Mouse (Mus musculus) midbrain, postnatal 0 days (tissue): ENCODE results near the gene 1810010D01Rik. TPM values are rescaled to one million over a fixed set of nuclear protein-coding genes. Genes with fewer than 3 reads are reported as not detected.

Experiments used
- ATAC-seq: fragments of 200-750 bp; cut with Nextera tagmentation; 2 replicates; pipeline ENCODE4 v1.8.0; 2017; ENCODE audit warnings: moderate number of reproducible peaks, mild to moderate bottlenecking, moderate TSS enrichment, moderate library complexity; ENCODE audit not compliant: low FRiP score
- DNase-seq: peaks from one replicate; pipeline ENCODE4 v3.0.0-alpha.2; 2015; ENCODE audit warnings: low spot score
- H3K27ac ChIP-seq: fragments of 300-500 bp; sonication (generic); 2 replicates; pipeline ENCODE4 v1.5.1; 2014; ENCODE audit warnings: low read depth, mild to moderate bottlenecking, low read length, mixed read lengths
- H3K27me3 ChIP-seq: fragments of 300-500 bp; sonication (generic); 2 replicates; pipeline ENCODE4 v1.6.1; 2014; ENCODE audit warnings: low read length, control low read depth, mixed read lengths; ENCODE audit not compliant: insufficient read depth
- H3K36me3 ChIP-seq: fragments of 300-500 bp; sonication (generic); 2 replicates; pipeline ENCODE4 v1.6.1; 2014; ENCODE audit warnings: low read length, control low read depth, mixed read lengths; ENCODE audit not compliant: insufficient read depth
- H3K4me1 ChIP-seq: fragments of 300-500 bp; sonication (generic); 2 replicates; pipeline ENCODE4 v1.6.1; 2014; ENCODE audit warnings: mild to moderate bottlenecking, control low read depth, antibody characterized with exemption, low read length, mixed read lengths; ENCODE audit not compliant: insufficient read depth
- H3K4me2 ChIP-seq: fragments of 300-500 bp; sonication (generic); 2 replicates; pipeline ENCODE4 v1.6.1; 2014; ENCODE audit warnings: low read depth, mild to moderate bottlenecking, low read length, mixed read lengths; ENCODE audit not compliant: poor library complexity, severe bottlenecking
- H3K4me3 ChIP-seq: fragments of 300-500 bp; sonication (generic); 2 replicates; pipeline ENCODE4 v1.5.1; 2014; ENCODE audit warnings: low read depth, mild to moderate bottlenecking, low read length, moderate library complexity
- H3K9ac ChIP-seq: fragments of 300-500 bp; sonication (generic); replicated peaks from 2 replicates; pipeline ENCODE4 v1.6.1; 2014; ENCODE audit warnings: mild to moderate bottlenecking, low read length, moderate library complexity, mixed read lengths; ENCODE audit not compliant: poor library complexity, severe bottlenecking
- H3K9me3 ChIP-seq: fragments of 300-500 bp; sonication (generic); 2 replicates; pipeline ENCODE4 v1.6.1; 2016; ENCODE audit warnings: low read length, control low read depth
- CTCF ChIP-seq: IDR thresholded peaks from 2 replicates; pipeline ENCODE4 v1.5.1; 2016; ENCODE audit warnings: antibody characterized with exemption, mild to moderate bottlenecking
- WGBS: fragments of 180-500 bp; shearing (Covaris S2); extraction: QIAGEN DNeasy Blood & Tissue Kit; methylation state at CpG from one replicate; pipeline ENCODE4 v1.1.7; 2014; 5-methylcytosine and 5-hydroxymethylcytosine counted together
- polyA plus RNA-seq: library from polyadenylated mRNA; unstranded; fragments of >200 nt; fragmentation: Nextera tagmentation; extraction: Ambion mirVana; gene quantifications from 2 replicates; pipeline ENCODE4 v1.2.1, GENCODE M21; 2015
- total RNA-seq: library from RNA; depleted of rRNA; stranded (reverse); fragments of >200 nt; gene quantifications from 2 replicates; pipeline ENCODE4 v1.2.3, GENCODE M21; 2014

The 1810010D01Rik gene
- total and polyA plus RNA-seq, 2 experiments from 2014 or later = not detected

- H3K27me3 ChIP-seq = no peaks in the 10 kb centered on the region
- 49% methylated on average over 8 of the region's 8 CpGs for WGBS
- no peaks in the 10 kb centered on the region for H3K36me3 ChIP-seq
- no peak overlapping the region for H3K4me3 ChIP-seq
- no peak overlapping the region for H3K27ac ChIP-seq
- no peaks in the 10 kb centered on the region for H3K9me3 ChIP-seq
- H3K4me2 ChIP-seq = no peak overlapping the region
- ATAC-seq = no peak
- no peak for TF ChIP-seq CTCF
- no peaks in the 10 kb centered on the region for H3K4me1 ChIP-seq
- H3K9ac ChIP-seq = no peak overlapping the region
- DNase-seq = no peak
These were observed 18.6 kb downstream of the 1810010D01Rik start for GRCm38 (mm10) chr7:145189342-145189741.

- WGBS = 81% methylated on average over 3 of the region's 3 CpGs
- Histone ChIP-seq H3K4me1 (no peaks in the 10 kb centered on the region), H3K27me3 (no peaks in the 10 kb centered on the region), H3K9ac (no peak overlapping the region), H3K4me2 (no peak overlapping the region), H3K4me3 (no peak overlapping the region), H3K27ac (no peak overlapping the region), H3K36me3 (no peaks in the 10 kb centered on the region), H3K9me3 (no peaks in the 10 kb centered on the region)
- no peak for DNase-seq
- no peak for TF ChIP-seq CTCF
- ATAC-seq = no peak
These were observed 20.1 kb downstream of the 1810010D01Rik start for GRCm38 (mm10) chr7:145187802-145188201.

GRCm38 (mm10) chr7:145182388-145182787, 25.5 kb downstream of the 1810010D01Rik start:
- WGBS = 62% methylated on average over 4 of the region's 4 CpGs
- no peaks in the 10 kb centered on the region for H3K36me3 ChIP-seq
- TF ChIP-seq CTCF = no peak
- no peaks in the 10 kb centered on the region for H3K27me3 ChIP-seq
- no peaks in the 10 kb centered on the region; the same call in 1 of the 2 replicates for H3K4me1 ChIP-seq
- H3K9me3 ChIP-seq = no peaks in the 10 kb centered on the region
- H3K4me2 ChIP-seq = no peak overlapping the region
- DNase-seq (peak; percentile 79), ATAC-seq (no peak)
- no peak overlapping the region for H3K9ac ChIP-seq
- H3K4me3 ChIP-seq = no peak overlapping the region
- no peak overlapping the region for H3K27ac ChIP-seq

- ATAC-seq (no peak), DNase-seq (peak; percentile 66)
- Histone ChIP-seq H3K27ac (no peak overlapping the region), H3K4me3 (no peak overlapping the region), H3K9ac (no peak overlapping the region), H3K27me3 (no peaks in the 10 kb centered on the region), H3K36me3 (no peaks in the 10 kb centered on the region), H3K4me2 (no peak overlapping the region), H3K4me1 (no peaks in the 10 kb centered on the region; the same call in 1 of the 2 replicates), H3K9me3 (no peaks in the 10 kb centered on the region)
- WGBS = 55% methylated on average over 11 of the region's 11 CpGs
- no peak for TF ChIP-seq CTCF
These were observed 26.4 kb downstream of the 1810010D01Rik start for GRCm38 (mm10) chr7:145181376-145182034.

GRCm38 (mm10) chr7:145179691-145180091, 28.2 kb downstream of the 1810010D01Rik start:
- 65% methylated on average over 5 of the region's 5 CpGs for WGBS
- Histone ChIP-seq H3K36me3 (no peaks in the 10 kb centered on the region), H3K27me3 (no peaks in the 10 kb centered on the region), H3K27ac (no peak overlapping the region), H3K9ac (no peak overlapping the region), H3K4me1 (no peaks in the 10 kb centered on the region; the same call in 1 of the 2 replicates), H3K4me2 (no peak overlapping the region), H3K4me3 (no peak overlapping the region), H3K9me3 (no peaks in the 10 kb centered on the region)
- ATAC-seq (no peak), DNase-seq (no peak)
- no peak for TF ChIP-seq CTCF

- Histone ChIP-seq H3K4me1 (no peaks in the 10 kb centered on the region; the same call in 1 of the 2 replicates), H3K27me3 (no peaks in the 10 kb centered on the region), H3K4me3 (no peak overlapping the region), H3K9ac (no peak overlapping the region), H3K9me3 (no peaks in the 10 kb centered on the region), H3K4me2 (no peak overlapping the region), H3K36me3 (no peaks in the 10 kb centered on the region), H3K27ac (no peak overlapping the region)
- no peak for TF ChIP-seq CTCF
- 33% methylated on average over 15 of the region's 15 CpGs for WGBS
- ATAC-seq (no peak), DNase-seq (no peak)
These were observed 30.9 kb downstream of the 1810010D01Rik start for GRCm38 (mm10) chr7:145176750-145177589.
